Mouse (Mus musculus): Measurements from ENCODE around the gene St3gal3.

The St3gal3 gene

DNA sequence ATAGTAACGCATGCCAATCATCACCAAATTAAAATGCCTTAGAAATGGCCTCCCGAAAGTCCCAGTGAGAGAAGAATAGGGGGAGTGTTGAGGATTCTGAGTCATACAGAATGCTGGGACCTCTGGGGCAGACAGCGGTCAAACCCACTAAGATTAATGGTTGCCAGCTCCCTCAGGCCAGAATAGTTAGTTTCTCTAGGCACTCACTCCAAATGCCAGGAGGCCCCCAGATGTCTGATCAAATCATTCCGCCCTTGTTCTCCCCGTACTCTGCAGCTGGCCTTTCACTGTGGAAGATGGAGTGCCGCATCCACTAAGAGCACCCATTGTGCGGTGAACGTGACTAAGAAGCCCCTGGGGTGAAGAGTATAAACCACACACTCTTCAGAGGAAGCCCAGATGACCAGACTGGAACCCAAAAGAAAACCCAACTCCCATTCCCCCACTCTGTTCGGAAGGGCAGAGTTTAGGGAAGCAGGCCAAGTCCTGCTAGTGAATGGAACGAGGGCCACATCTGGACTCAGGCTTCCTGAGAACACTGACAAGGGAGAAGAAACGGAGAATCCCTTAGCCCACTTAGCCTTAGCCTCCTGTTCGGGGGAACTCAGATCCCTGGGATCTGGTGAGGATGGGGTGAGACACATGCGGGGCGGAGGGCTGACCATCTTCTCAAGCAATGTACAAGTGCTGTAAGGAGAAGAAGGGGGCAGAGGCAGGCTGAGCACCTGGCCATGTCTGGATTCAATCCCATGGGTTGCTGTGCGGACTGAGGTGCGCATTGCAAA is 117.5 kb downstream of the St3gal3 start:
- DNase-seq: no peak

DNA sequence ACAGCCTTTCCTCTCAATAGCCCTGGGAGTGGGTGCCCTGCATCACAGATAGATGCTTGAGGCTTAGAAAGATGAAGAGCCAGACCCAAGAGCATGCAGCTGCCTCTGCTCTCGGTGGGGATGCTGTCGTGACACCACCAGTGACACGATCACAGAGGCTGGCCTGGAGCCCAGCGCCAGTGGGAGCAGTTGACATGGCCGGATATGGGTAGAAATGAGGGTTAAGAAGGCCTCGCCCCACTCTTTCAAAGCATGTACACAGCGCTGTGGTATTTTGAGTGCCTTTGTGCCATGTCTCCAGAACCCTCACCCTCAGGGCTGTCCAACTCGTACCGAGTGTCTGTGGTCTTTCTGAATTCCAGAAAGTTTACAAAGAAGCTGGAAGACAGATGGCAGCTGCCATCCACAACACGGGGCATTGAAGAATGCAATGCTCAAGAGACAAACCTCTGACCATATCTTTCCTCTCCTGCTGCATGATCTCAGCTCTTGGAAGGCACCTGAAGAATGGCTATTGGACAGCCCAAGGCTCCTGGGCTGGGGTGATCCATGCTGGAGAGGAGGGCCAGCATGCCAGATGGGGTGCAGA is 118.3 kb downstream of the St3gal3 start:
- DNase-seq: no peak

DNA sequence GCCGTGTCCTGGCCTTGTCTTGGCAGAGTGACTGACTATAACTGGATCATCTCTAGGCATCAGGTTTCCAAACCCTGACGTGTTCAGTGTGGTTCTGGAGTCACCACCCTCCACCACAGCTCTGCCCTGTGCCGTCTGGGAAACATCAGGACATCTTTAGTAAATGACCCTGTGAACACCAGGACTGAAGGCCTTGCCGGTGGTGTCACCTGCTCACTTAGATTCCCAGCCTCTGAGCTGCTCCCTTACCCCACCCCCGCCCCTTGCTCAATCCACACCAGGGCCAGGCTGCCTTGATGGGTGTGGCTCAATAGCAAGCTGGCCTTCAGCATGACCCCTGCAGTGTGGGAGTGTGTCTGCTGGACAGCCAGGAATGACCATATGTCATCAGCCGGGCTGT is 119.1 kb downstream of the St3gal3 start:
- DNase-seq: no peak

DNA sequence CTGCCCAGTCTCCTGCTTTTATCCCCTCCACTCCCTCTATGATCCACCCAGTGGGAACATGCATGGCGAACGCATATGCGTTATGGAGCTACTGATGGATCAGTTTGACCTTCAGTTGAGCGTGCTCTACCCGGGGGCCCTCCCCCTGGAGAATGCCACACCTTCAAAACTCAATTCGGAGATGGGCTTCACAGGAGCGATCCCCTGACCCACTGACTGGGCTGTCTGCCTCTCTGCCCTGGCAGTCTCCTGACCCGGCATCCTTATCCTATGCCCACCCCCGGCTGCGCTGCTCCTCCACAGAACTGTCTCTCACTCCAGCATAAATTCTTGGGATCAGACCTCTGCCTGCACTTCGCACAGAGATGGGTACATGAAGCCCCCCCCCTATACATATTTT is 119.6 kb downstream of the St3gal3 start:
- DNase-seq: no peak

DNA sequence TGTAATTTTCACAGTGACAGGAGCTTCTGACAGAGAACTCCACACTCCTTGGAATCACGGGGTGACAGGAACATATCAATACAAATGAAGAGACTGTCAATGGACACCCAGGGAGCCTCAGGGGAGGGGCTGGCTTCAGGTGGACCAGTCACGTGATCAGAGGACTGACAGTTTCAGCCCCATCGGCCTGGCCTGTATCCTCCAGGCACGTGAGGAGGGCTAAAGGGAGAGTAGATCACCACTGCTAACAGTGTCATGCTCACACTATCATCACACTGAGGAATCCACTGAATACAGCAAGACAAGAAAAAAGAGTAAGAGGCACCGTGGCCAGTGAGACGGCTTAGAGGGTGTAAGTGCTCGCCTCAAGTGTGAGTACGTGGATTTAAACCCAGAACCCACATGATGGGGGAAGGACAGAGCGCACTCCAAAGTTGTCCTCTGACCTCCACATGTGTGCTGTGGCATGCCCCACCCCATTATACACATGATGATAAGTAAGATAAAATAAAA is 124.0 kb downstream of the St3gal3 start:
- no peak for DNase-seq

DNA sequence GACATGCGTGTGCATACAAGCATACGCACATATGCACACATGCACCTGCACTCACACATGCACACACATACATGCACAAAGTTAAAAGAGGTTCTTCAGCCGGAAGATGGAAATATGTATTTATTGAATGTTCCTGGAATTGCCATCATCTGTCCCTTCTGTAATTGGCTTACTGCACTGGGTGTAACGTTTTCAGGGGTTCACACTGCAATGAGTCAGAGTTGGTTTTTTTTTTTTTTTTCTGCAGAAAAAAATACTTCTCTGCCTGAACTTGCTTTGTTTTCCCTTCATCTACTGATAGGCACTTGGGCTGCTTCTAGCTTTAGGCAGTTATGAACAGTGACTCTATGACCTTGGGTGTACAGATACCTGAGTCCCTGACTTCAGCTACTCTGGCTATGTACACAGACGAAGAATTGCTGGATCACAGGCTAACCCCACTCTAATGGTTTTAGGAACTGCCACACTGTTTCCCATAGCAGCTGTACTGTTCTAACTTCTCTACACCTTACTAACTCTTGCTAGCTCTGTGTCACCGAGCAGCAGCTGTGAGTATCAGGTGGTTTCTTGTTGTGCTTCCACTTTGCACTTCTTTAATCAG is 126.2 kb downstream of the St3gal3 start:
- no peak for DNase-seq

DNA sequence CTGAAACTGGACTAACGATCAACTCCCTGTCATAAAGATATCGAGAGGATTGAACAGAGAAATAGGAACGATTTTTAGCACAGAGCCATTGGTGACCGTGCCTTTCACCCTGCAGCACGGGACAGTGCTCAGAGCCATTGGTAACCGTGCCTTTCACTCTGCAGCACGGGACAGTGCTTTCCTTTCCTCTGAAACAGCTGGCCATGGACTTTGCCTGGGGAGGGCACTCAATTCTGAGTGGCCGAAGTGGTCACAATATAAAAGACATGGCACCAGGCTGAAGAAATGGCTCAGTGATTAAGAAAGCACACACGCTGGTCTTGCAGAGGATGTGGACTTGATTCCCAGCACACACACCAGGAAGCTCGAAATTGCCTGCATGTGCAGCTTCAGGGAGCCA is 133.4 kb downstream of the St3gal3 start:
- DNase-seq: no peak

DNA sequence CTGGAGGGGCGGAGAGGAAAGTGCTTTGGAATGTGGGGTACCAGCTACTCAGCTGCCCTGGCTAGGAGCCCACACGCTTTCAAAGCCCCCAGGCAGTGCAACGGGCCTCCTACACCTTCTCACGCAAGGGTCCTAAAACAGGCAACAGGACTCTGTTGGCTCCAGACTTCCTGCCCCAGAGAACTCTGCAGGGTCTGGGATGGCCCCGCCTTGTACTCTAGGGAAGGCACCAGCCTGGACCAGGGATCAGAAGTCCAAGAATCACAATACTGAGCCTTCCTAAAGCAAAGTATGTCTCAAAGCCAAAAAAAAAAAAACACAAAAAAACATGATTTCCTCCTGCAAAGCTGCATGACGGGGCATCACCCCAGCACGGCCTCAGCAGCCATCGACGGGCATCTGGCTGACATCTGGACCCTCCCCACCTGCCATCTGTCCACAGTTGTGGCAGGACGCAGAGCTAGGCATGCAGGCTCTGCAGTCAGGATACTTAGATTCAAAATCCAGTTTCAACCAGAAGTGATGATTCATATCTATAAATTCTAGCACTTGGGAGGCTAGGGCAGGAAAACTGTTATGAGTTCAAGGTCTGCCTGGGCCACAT is 134.0 kb downstream of the St3gal3 start:
- no peak for DNase-seq

DNA sequence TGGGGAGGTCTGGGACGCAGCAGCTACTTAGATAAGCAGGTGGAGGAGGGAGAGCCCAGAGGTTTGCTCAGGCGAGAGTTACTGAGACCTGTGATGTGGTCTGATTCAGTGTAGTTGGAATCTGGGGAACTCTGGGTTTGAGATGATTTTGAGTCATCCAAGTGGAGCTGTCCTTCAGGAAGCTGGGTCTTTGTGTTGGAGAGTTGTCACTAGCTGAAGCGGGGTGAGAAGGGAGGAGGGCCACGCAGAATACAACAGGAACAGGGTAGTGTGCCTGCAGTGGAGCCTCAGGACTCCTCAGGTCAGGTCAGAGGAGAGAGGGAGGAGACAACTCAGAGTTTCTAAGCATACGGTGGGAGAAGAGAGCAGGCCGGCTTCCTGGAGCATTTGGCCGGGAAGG is 134.8 kb downstream of the St3gal3 start:
- DNase-seq: no peak

DNA sequence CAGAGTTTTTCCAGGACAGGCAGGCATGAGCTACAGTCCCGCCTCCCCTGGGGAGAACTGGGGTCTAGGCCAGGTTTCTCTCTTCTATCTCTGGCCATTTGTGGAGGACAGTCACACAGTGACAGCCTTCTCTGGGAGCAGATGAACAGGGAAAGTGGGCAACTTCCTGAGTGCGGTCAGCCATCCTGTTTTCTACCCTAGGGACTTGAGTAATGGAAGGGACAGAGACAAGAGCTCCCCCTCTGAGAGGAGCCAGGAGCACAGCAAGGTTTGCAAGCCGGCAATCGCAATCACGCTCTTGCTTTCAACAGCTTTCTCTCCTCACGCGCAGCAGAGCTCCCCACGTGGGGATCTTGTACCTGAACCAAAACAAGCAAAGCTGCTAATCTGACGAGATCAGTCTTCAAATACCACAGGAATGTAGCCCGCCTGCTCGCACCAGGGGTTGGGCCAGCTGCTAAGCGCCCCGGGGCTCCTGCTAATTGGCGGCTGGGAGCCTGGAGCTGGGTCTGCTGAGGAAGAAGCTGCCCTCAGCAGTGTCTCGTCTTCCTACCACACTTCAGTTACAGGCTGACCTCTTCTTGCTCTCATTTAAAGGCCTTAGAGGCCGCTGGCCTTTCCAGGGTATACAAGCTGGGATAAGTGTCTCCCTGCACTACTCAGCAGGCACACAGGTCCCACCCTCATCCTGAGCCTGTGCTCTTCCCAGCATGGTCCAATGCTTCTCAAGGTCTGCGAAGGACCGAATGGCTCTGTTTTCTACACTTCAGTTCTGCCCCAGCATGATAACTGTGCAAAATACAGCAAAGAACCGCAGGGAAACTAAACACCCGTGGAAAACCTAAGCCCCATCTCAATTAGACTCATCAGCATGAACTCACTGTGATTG is 137.1 kb downstream of the St3gal3 start:
- DNase-seq: no peak

DNA sequence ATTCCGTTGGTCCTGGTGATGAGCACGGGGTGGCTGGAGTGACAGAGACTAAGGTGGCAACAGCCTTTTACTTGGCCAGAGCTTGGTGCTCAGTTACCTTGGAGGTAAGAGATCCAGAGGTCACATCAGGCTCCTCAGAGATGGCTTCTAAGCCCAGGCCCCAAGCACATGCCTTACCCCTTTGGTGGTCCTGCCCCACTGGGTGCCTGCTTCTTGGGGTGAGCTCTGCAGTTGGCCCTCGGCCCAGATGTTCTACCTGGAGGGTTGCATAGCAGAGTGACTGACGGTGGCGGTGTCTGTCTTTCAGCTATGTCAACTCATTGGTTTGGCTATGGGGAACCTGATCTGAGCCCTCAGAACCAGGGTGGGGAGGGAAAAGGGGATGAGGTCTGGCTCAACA is 138.0 kb downstream of the St3gal3 start:
- DNase-seq: no peak

DNA sequence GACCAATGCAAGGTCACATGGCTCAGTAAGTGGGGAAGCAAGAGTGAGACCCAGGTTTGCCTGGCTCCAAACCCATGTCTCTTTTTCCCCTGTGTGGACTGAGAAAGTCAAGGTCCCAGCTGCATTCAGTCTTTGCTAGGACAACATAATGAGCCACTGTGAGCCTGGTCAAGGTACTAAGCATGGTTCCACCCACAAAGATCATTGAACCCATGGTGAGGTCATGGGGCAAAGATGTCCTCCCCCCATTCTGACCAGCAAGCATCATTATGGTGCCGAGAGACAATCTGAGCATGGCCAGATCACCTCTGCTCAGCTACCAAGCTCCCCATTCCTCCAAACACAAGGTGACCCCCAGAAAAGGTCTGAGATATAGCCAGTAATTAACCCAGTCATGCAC is 139.3 kb downstream of the St3gal3 start:
- no peak for DNase-seq

DNA sequence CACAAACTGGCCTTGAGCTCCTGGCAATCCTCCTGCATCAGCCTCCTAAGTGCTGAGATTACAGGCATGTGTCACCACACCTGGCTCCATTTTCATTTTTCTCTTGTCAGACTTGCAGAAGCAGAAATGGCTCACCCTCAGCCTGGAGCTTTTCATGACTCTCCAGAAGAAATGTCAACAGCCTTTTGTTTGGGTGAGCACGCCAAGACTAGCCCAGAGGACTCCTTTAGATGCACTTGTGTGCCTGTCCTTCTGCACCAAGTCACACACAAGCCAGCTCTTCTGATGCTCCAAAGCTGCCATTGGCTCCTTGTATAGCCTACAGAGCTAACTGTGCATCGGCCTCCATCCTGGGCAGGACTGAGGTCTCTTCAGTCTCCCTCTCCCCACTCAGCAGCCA is 141.3 kb downstream of the St3gal3 start:
- no peak for DNase-seq

DNA sequence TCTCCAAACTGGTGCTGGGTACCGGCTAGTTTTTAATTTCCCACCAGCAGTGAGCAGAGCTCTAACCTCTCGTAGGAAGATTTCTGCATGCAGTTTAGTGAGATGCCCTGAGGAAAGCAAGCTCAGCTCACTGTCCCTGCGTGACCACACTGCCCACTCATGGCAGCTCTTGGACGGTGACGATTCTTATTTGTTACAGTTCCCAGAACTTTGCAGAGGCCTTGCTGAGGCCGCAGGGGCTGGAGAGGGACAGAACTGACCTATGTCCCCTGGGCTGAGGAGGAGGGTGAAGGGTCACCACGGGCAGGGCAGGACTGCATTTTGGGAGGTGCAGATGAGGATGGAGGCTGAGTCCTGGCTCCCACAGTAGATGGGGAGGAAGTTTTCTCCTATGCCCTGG is 141.8 kb downstream of the St3gal3 start:
- DNase-seq: no peak

DNA sequence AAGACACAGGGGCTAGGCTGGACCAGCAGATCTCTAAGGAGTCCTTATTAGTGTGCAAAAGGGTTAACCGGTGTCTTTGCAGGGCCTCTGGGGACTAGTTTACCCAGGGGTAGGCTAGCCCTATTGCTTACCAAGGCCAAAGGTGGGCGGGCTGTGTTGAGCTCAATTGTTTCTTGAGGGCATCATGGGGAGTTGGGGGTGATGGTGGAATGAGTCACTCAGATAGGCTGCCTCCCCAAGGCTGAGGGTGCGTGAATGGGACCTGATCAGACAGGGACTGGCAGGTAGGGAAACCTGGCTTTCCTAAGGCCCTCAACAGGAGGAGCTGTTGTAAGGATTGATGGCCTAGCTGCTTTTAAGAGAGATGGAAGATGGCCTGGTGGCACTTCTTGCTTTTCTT is 142.7 kb downstream of the St3gal3 start:
- no peak for DNase-seq

DNA sequence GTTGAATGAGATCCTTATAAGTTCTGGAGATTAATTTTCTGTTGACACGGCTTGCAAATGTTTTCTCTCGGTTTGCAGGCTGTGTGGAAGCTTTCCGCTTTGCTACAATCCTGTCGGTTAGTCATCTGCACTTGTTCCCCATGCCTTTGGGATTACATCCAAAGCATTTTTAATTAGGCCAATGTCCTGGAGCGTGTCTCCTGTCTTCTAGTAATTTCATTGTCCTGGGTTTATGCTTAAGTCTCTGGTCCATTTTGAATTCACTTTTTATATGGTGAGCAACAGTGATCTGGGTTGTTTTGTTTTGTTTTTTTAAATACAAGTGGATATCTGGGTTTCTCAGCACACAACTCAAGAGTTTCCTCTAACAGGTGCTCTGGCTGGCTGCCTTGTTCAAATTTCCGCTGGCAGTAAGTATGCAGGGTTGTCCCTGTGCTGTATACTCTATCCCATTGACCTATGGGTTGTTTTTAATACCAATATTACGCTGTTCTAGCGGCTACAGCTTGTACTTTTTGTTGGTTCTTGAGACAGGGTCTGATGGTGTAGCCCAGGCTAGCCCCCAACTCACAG is 143.6 kb downstream of the St3gal3 start:
- no peak for DNase-seq

DNA sequence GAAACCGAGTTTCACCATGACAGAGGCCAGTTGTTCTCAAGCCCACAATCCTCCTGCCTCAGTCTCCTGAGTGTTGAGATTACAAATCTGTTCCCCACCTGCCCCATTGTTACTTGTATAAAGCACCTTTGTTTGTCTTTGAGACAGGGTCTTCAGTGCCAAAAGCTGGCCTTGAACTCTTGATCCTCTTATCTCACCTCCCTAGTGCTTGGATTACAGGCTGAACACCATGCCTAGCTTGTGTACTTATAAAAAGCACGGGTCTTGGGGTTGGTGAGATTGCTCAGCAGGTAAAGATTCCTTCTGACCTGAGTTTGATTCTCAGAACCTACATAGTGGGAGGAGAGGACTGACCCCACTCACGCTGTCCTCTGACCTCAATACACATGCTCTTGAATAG is 144.1 kb downstream of the St3gal3 start:
- DNase-seq: no peak

DNA sequence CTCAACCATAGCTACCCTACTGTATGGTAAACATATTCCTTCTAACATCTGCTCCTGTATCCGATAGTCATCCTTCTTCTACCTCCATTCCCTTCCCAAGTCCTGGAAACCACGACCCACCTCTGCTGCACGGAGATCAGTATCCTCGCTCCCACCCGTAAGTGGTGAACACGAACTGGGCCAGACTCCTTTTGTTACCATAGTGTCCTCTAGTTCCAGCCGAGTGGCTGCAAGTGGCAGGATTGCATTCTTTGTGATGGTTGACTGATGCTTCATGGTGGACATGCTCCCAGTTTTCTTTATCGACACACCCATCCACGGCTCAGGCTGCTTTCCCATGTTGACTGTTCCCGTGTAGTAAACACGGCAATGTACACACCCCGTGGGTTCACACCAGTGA is 144.9 kb downstream of the St3gal3 start:
- no peak for DNase-seq

DNA sequence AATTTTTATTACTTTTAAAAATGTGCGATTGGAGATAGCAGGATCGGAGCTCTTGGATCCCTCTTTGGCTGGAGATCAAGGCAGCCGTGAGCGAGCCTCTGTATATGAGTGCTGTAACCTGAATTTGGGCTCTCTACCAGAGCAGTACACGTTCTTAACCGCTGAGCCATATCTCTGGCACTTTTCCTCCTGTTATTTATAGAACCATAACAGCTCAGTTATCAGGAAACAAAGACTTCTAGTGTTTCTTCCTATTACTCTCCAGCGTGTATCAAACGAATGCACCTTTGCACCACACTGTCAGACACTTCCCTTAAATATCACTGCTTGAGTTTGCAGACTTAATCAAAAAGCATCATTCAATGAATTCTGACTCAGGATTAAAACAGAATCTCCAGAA is 147.9 kb downstream of the St3gal3 start:
- no peak for DNase-seq

DNA sequence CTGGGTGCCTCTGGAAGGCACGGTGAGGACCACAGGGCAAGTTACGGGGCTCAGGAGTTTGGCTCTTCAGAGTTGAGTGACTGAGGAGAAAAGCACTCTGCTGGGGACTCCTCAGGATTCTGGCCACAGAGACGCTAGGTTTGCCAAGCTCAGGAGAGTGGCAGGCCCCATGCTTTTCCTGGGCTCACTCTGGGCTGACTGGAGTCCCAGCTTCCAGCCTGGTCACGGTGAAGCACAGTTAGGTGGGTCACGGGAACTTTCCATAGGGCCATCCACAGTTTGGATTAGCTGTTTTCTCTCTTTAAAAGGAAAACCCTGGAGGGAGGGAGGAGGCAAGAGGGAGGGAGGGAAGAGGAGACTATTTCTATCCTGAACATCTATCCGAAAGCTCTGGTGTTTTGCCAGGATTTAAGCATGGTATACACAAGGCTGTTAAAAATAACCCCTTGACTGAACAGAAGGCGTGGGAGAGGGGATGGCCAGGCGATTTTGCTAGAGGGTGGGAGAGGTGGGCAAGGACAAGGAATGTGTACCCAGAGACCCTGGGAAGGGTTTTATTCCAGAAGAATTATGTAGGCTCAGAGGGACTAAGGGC is 149.6 kb downstream of the St3gal3 start:
- DNase-seq: no peak

DNA sequence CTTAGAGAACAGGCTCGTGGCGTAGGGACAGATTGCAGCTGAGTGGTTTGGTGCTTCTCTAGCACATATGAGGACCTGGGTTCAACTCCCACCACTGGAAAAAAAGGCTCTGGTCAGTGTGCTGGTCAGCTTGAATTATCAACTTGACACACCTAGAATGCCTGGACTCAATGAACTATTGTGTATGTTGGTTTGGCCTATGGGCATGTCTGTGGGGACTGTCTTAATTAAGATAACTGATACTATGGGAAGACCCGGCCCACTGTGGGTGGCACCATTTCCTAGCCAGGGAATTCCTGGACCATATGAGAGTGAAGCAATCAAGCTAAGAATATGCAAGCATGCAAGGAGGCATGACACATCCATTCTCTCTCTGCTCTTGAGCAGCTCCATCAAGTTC is 150.5 kb downstream of the St3gal3 start:
- DNase-seq: no peak

DNA sequence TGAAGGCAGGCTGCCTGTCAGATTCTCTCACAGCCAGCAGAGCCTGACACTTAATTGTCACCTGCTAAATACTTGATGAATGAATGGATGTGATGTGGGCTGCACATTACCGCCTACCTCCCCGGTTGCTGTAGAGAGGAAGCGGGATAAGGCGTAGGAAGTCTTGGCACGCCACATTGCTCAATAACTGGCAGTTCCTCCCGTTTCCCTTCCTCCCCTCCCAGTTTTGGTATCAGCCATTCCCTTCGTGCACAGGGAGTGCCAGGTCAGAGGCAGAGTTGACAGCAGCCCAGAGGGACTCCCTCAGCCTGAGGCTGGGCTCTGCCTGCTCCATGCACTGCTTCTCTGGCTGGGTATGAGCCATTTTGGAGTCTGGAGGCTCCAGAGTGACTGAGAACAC is 152.0 kb downstream of the St3gal3 start:
- DNase-seq: no peak

All from thymus, adult 18-20 months (tissue).